Mouse (Mus musculus) embryonic facial prominence, embryonic 15.5 days (tissue): ENCODE data around the gene Brd3os. TPM values are rescaled to one million over a fixed set of nuclear protein-coding genes. Genes with fewer than 3 reads are reported as not detected.
A peak's percentile ranks its signal among the peaks of the same experiment; 100 is the strongest.

Experiments used
- ATAC-seq: fragments of 200-750 bp; cut with Nextera tagmentation; 2 replicates; pipeline ENCODE4 v1.8.0; 2017; ENCODE audit warnings: low read depth, moderate TSS enrichment; ENCODE audit not compliant: insufficient number of reproducible peaks, low FRiP score, low TSS enrichment
- H3K27ac ChIP-seq: fragments of 300-500 bp; sonication (generic); replicated peaks from 2 replicates; pipeline ENCODE4 v1.5.1; 2015; ENCODE audit warnings: mild to moderate bottlenecking, inconsistent platforms
- H3K27me3 ChIP-seq: fragments of 300-500 bp; sonication (generic); 2 replicates; pipeline ENCODE4 v1.6.1; 2015; ENCODE audit warnings: inconsistent platforms
- H3K36me3 ChIP-seq: fragments of 300-500 bp; sonication (generic); 2 replicates; pipeline ENCODE4 v1.6.1; 2015; ENCODE audit warnings: mild to moderate bottlenecking, inconsistent platforms
- H3K4me1 ChIP-seq: fragments of 300-500 bp; sonication (generic); 2 replicates; pipeline ENCODE4 v1.6.1; 2015; ENCODE audit warnings: inconsistent platforms
- H3K4me2 ChIP-seq: fragments of 300-500 bp; sonication (generic); replicated peaks from 2 replicates; pipeline ENCODE4 v1.6.1; 2015; ENCODE audit warnings: mild to moderate bottlenecking, inconsistent platforms
- H3K4me3 ChIP-seq: fragments of 300-500 bp; sonication (generic); replicated peaks from 2 replicates; pipeline ENCODE4 v1.5.1; 2015; ENCODE audit warnings: mild to moderate bottlenecking, inconsistent platforms
- H3K9ac ChIP-seq: fragments of 300-500 bp; sonication (generic); 2 replicates; pipeline ENCODE4 v1.6.1; 2015; ENCODE audit warnings: inconsistent platforms
- H3K9me3 ChIP-seq: fragments of 300-500 bp; sonication (generic); replicated peaks from 2 replicates; pipeline ENCODE4 v1.6.1; 2016; ENCODE audit warnings: inconsistent platforms
- WGBS: fragments of 180-500 bp; shearing (Covaris S2); methylation state at CpG from one replicate; pipeline ENCODE4 v1.1.7; 2015; 5-methylcytosine and 5-hydroxymethylcytosine counted together
- polyA plus RNA-seq: library from polyadenylated mRNA; unstranded; fragments of >200 nt; fragmentation: Nextera tagmentation; extraction: Ambion mirVana; gene quantifications from 2 replicates; pipeline ENCODE4 v1.2.1, GENCODE M21; 2015

Gene Brd3os
- polyA plus RNA-seq, 1 experiment from 2014 or later: 17.0 TPM

GRCm38 (mm10) chr2:27410518-27411140, 31.5 kb upstream of the Brd3os start:
- 81% methylated on average over 6 of the region's 6 CpGs for WGBS
- H3K9me3 ChIP-seq: no peaks in the 10 kb centered on the region
- H3K27ac ChIP-seq: peak overlapping the region; percentile 78; the same call in 1 of the 2 replicates
- H3K27me3 ChIP-seq: no peaks in the 10 kb centered on the region
- H3K4me2 ChIP-seq: no peak overlapping the region
- H3K4me3 ChIP-seq: no peak overlapping the region
- H3K4me1 ChIP-seq: peaks cover 56% of the 10 kb centered on the region
- no peaks in the 10 kb centered on the region for H3K36me3 ChIP-seq
- no peak overlapping the region for H3K9ac ChIP-seq
- ATAC-seq: no peak

GRCm38 (mm10) chr2:27411688-27412174, 30.4 kb upstream of the Brd3os start:
- Histone ChIP-seq H3K4me3 (no peak overlapping the region), H3K9ac (no peak overlapping the region), H3K9me3 (no peaks in the 10 kb centered on the region), H3K27me3 (no peaks in the 10 kb centered on the region), H3K4me1 (peaks cover 63% of the 10 kb centered on the region), H3K36me3 (no peaks in the 10 kb centered on the region), H3K27ac (peak overlapping the region; percentile 78), H3K4me2 (0 out of 2 replicates have a peak overlapping the region, but pooled peaks have one; percentile 12)
- peak; percentile 51; the same call in 1 of the 2 replicates for ATAC-seq
- 13% methylated on average over 8 of the region's 8 CpGs for WGBS

GRCm38 (mm10) chr2:27412245-27412800, 29.8 kb upstream of the Brd3os start:
- ATAC-seq: no peak
- Histone ChIP-seq H3K36me3 (no peaks in the 10 kb centered on the region), H3K27me3 (no peaks in the 10 kb centered on the region), H3K4me2 (0 out of 2 replicates have a peak overlapping the region, but pooled peaks have one; percentile 12), H3K4me3 (no peak overlapping the region), H3K4me1 (peaks cover 65% of the 10 kb centered on the region), H3K27ac (peak overlapping the region; percentile 78), H3K9me3 (no peaks in the 10 kb centered on the region), H3K9ac (no peak overlapping the region)
- 8% methylated on average over 7 of the region's 7 CpGs for WGBS

GRCm38 (mm10) chr2:27413582-27413935, 28.6 kb upstream of the Brd3os start:
- ATAC-seq: no peak
- Histone ChIP-seq H3K27ac (0 out of 2 replicates have a peak overlapping the region, but pooled peaks have one; percentile 58), H3K27me3 (no peaks in the 10 kb centered on the region)

GRCm38 (mm10) chr2:27413936-27414657, 28.0 kb upstream of the Brd3os start:
- 0 out of 2 replicates have a peak overlapping the region, but pooled peaks have one; percentile 58 for H3K27ac ChIP-seq
- peaks cover 68% of the 10 kb centered on the region for H3K4me1 ChIP-seq
- no peak overlapping the region for H3K9ac ChIP-seq
- ATAC-seq: no peak; the same call in 1 of the 2 replicates
- H3K9me3 ChIP-seq: no peaks in the 10 kb centered on the region
- no peaks in the 10 kb centered on the region for H3K27me3 ChIP-seq
- WGBS: 28% methylated on average over 16 of the region's 16 CpGs
- peak overlapping the region; percentile 10; the same call in 1 of the 2 replicates for H3K4me2 ChIP-seq
- H3K4me3 ChIP-seq: no peak overlapping the region
- no peaks in the 10 kb centered on the region for H3K36me3 ChIP-seq

More at GRCm38 (mm10) chr2:27413582-27413935, 28.6 kb upstream of the Brd3os start:
- H3K4me1 ChIP-seq: peaks cover 62% of the 10 kb centered on the region
- no peak overlapping the region for H3K9ac ChIP-seq
- 55% methylated on average over 2 of the region's 2 CpGs for WGBS
- H3K4me2 ChIP-seq: no peak overlapping the region
- no peaks in the 10 kb centered on the region for H3K9me3 ChIP-seq
- H3K4me3 ChIP-seq: no peak overlapping the region
- no peaks in the 10 kb centered on the region for H3K36me3 ChIP-seq

- no peak for ATAC-seq
These were observed 26.9 kb upstream of the Brd3os start for GRCm38 (mm10) chr2:27415060-27415783.

GRCm38 (mm10) chr2:27416425-27416824, 25.7 kb upstream of the Brd3os start:
- 22% methylated on average over 3 of the region's 3 CpGs for WGBS
- no peaks in the 10 kb centered on the region for H3K9me3 ChIP-seq
- no peak overlapping the region for H3K4me2 ChIP-seq
- H3K4me1 ChIP-seq: peaks cover 76% of the 10 kb centered on the region
- no peaks in the 10 kb centered on the region for H3K27me3 ChIP-seq
- no peak overlapping the region for H3K9ac ChIP-seq
- ATAC-seq: no peak
- no peak overlapping the region for H3K27ac ChIP-seq
- H3K4me3 ChIP-seq: no peak overlapping the region
- no peaks in the 10 kb centered on the region for H3K36me3 ChIP-seq

More at GRCm38 (mm10) chr2:27415060-27415783, 26.9 kb upstream of the Brd3os start:
- no peaks in the 10 kb centered on the region for H3K36me3 ChIP-seq
- H3K9me3 ChIP-seq: no peaks in the 10 kb centered on the region
- H3K4me2 ChIP-seq: no peak overlapping the region
- no peak overlapping the region for H3K9ac ChIP-seq
- H3K4me3 ChIP-seq: no peak overlapping the region
- 68% methylated on average over 11 of the region's 11 CpGs for WGBS
- peaks cover 76% of the 10 kb centered on the region for H3K4me1 ChIP-seq
- peak overlapping the region; percentile 12; the same call in 1 of the 2 replicates for H3K27ac ChIP-seq
- no peaks in the 10 kb centered on the region for H3K27me3 ChIP-seq

GRCm38 (mm10) chr2:27417648-27418153, 24.4 kb upstream of the Brd3os start:
- Histone ChIP-seq H3K9me3 (no peaks in the 10 kb centered on the region), H3K27me3 (no peaks in the 10 kb centered on the region), H3K4me2 (no peak overlapping the region), H3K9ac (no peak overlapping the region), H3K36me3 (no peaks in the 10 kb centered on the region), H3K27ac (no peak overlapping the region), H3K4me3 (no peak overlapping the region), H3K4me1 (peaks cover 75% of the 10 kb centered on the region)
- WGBS: 72% methylated on average over 5 of the region's 5 CpGs
- ATAC-seq: no peak

- 34% methylated on average over 6 of the region's 6 CpGs for WGBS
- no peaks in the 10 kb centered on the region for H3K27me3 ChIP-seq
- H3K4me3 ChIP-seq: no peak overlapping the region
- H3K4me2 ChIP-seq: no peak overlapping the region
- H3K4me1 ChIP-seq: peaks cover 74% of the 10 kb centered on the region
- ATAC-seq: no peak
- H3K9me3 ChIP-seq: no peaks in the 10 kb centered on the region
- H3K9ac ChIP-seq: no peak overlapping the region
- no peak overlapping the region for H3K27ac ChIP-seq
- no peaks in the 10 kb centered on the region for H3K36me3 ChIP-seq
These were observed 23.5 kb upstream of the Brd3os start for GRCm38 (mm10) chr2:27418577-27419070.

GRCm38 (mm10) chr2:27421293-27422068, 20.6 kb upstream of the Brd3os start:
- Histone ChIP-seq H3K9ac (no peak overlapping the region), H3K4me1 (peaks cover 66% of the 10 kb centered on the region), H3K36me3 (no peaks in the 10 kb centered on the region), H3K9me3 (no peaks in the 10 kb centered on the region), H3K4me3 (no peak overlapping the region), H3K27ac (no peak overlapping the region; the same call in 1 of the 2 replicates), H3K27me3 (no peaks in the 10 kb centered on the region), H3K4me2 (no peak overlapping the region)
- ATAC-seq: no peak
- WGBS: 55% methylated on average over 20 of the region's 20 CpGs
